Comparison of ENCODE assay signal across 17 mouse cellular contexts in genomic region chr14:18341088-18341487, GRCm38 (mm10). TPM values are rescaled to one million over a fixed set of nuclear protein-coding genes. Genes with fewer than 3 reads are reported as not detected.
DNase-seq lines count a peak whose midpoint lies in the region; ATAC-seq and TF ChIP-seq lines count a peak whose summit lies in the region.
"Had no signal": no experiment of that assay in that cellular context is flagged by ENCODE, and none has a peak within 500 bp of the region (broad histone marks: within the 10 kb centered on the region; RNA-seq: fewer than 3 reads in every experiment).

No protein-coding gene starts in this region.

- ATAC-seq in hindbrain, embryonic 15.5 days (ENCODE audit: low FRiP score, low read depth) = peak; percentile 56; the same call in 1 of the 2 replicates
- no peak for ATAC-seq in hindbrain, embryonic 12.5 days (ENCODE audit: low FRiP score)
- ATAC-seq in midbrain, postnatal 0 days (ENCODE audit: low FRiP score) = no peak
- ATAC-seq in midbrain, embryonic 13.5 days = no peak
- ATAC-seq: CD4-positive, CD25-positive, alpha-beta regulatory T cell, adult 4 months; forebrain, embryonic 16.5 days; inflammation-experienced regulatory T-cells, adult 6 months; lung, postnatal 0 days had no signal

- TF ChIP-seq CTCF in midbrain, postnatal 0 days (IDR thresholded peaks at IDR 0.05) = no peak

- DNase-seq in midbrain, postnatal 0 days (ENCODE audit: low spot score) = peak; percentile 45
- DNase-seq in cerebellum, adult 18-20 months = peak; percentile 63 to 77
- peak; percentile 70 to 71 for DNase-seq in cerebellum, postnatal 36 days
- DNase-seq in thymus, postnatal 36 days = no peak
- DNase-seq: embryo, embryonic 11 days; heart, postnatal 14 days; liver, embryonic 13.5 days; thymus, postnatal 14 days had no signal

- 59% methylated on average over 3 of the region's 3 CpGs for WGBS in hindbrain, embryonic 15.5 days
- WGBS in hindbrain, embryonic 12.5 days = 83% methylated on average over 3 of the region's 3 CpGs
- 79% methylated on average over 3 of the region's 3 CpGs for WGBS in midbrain, postnatal 0 days
- WGBS in midbrain, embryonic 13.5 days = 91% methylated on average over 3 of the region's 3 CpGs

- no peak overlapping the region for H3K4me2 ChIP-seq in hindbrain, embryonic 15.5 days
- no peak overlapping the region for H3K4me2 ChIP-seq in hindbrain, embryonic 12.5 days (replicated peaks)
- H3K4me2 ChIP-seq in midbrain, postnatal 0 days (ENCODE audit: low read depth, low read length, poor library complexity, severe bottlenecking) = no peak overlapping the region
- no peak overlapping the region for H3K4me2 ChIP-seq in midbrain, embryonic 13.5 days (replicated peaks)
- H3K4me2 ChIP-seq: liver, embryonic 13.5 days had no signal

- no peak overlapping the region for H3K4me3 ChIP-seq in hindbrain, embryonic 15.5 days
- H3K4me3 ChIP-seq in hindbrain, embryonic 12.5 days = no peak overlapping the region
- H3K4me3 ChIP-seq in midbrain, postnatal 0 days (ENCODE audit: low read depth, low read length) = no peak overlapping the region
- H3K4me3 ChIP-seq in midbrain, embryonic 13.5 days (replicated peaks) = no peak overlapping the region
- H3K4me3 ChIP-seq: heart, embryonic 10.5 days; liver, embryonic 13.5 days; midbrain, embryonic 10.5 days had no signal

- H3K36me3 ChIP-seq in hindbrain, embryonic 15.5 days = no peaks in the 10 kb centered on the region
- H3K36me3 ChIP-seq in hindbrain, embryonic 12.5 days = no peaks in the 10 kb centered on the region
- H3K36me3 ChIP-seq in midbrain, postnatal 0 days (ENCODE audit: insufficient read depth, low read length) = no peaks in the 10 kb centered on the region
- H3K36me3 ChIP-seq in midbrain, embryonic 13.5 days = no peaks in the 10 kb centered on the region
- H3K36me3 ChIP-seq: heart, embryonic 10.5 days; liver, embryonic 13.5 days; midbrain, embryonic 10.5 days had no signal

- no peaks in the 10 kb centered on the region for H3K9me3 ChIP-seq in hindbrain, embryonic 15.5 days
- H3K9me3 ChIP-seq in hindbrain, embryonic 12.5 days (replicated peaks) = no peaks in the 10 kb centered on the region
- no peaks in the 10 kb centered on the region for H3K9me3 ChIP-seq in midbrain, postnatal 0 days (ENCODE audit: low read length)
- no peaks in the 10 kb centered on the region for H3K9me3 ChIP-seq in midbrain, embryonic 13.5 days
- H3K9me3 ChIP-seq: heart, embryonic 10.5 days; liver, embryonic 13.5 days; midbrain, embryonic 10.5 days had no signal

- no peaks in the 10 kb centered on the region for H3K4me1 ChIP-seq in hindbrain, embryonic 15.5 days (replicated peaks)
- H3K4me1 ChIP-seq in hindbrain, embryonic 12.5 days = no peaks in the 10 kb centered on the region
- no peaks in the 10 kb centered on the region for H3K4me1 ChIP-seq in midbrain, postnatal 0 days (ENCODE audit: insufficient read depth, low read length)
- no peaks in the 10 kb centered on the region for H3K4me1 ChIP-seq in midbrain, embryonic 13.5 days (replicated peaks)
- H3K4me1 ChIP-seq: heart, embryonic 10.5 days had no signal

- no peak overlapping the region for H3K9ac ChIP-seq in hindbrain, embryonic 15.5 days
- H3K9ac ChIP-seq in hindbrain, embryonic 12.5 days = no peak overlapping the region
- no peak overlapping the region for H3K9ac ChIP-seq in midbrain, postnatal 0 days (replicated peaks; ENCODE audit: low read length, poor library complexity, severe bottlenecking)
- H3K9ac ChIP-seq in midbrain, embryonic 13.5 days (replicated peaks) = no peak overlapping the region
- H3K9ac ChIP-seq: liver, embryonic 13.5 days had no signal

- no peaks in the 10 kb centered on the region for H3K27me3 ChIP-seq in hindbrain, embryonic 15.5 days
- no peaks in the 10 kb centered on the region for H3K27me3 ChIP-seq in hindbrain, embryonic 12.5 days
- no peaks in the 10 kb centered on the region for H3K27me3 ChIP-seq in midbrain, postnatal 0 days (ENCODE audit: insufficient read depth, low read length)
- no peaks in the 10 kb centered on the region for H3K27me3 ChIP-seq in midbrain, embryonic 13.5 days
- H3K27me3 ChIP-seq: liver, embryonic 13.5 days had no signal

- H3K27ac ChIP-seq in hindbrain, embryonic 15.5 days (replicated peaks) = no peak overlapping the region
- no peak overlapping the region for H3K27ac ChIP-seq in hindbrain, embryonic 12.5 days
- no peak overlapping the region for H3K27ac ChIP-seq in midbrain, postnatal 0 days (ENCODE audit: low read depth, low read length)
- H3K27ac ChIP-seq in midbrain, embryonic 13.5 days = no peak overlapping the region
- H3K27ac ChIP-seq: heart, embryonic 10.5 days; liver, embryonic 13.5 days; midbrain, embryonic 10.5 days had no signal

RNA-seq across cellular contexts. Expression of gene Ube2e1, which starts 9.4 kb away (rescaled TPM):
- 195 and 196 TPM in 2 replicates for polyA plus RNA-seq in hindbrain, embryonic 15.5 days (2015; fragmentation: Nextera tagmentation; extraction: Ambion mirVana)
- polyA plus RNA-seq in hindbrain, embryonic 12.5 days (2016; fragmentation: Nextera tagmentation; extraction: Ambion mirVana) = 176 and 178 TPM in 2 replicates
- total RNA-seq in midbrain, postnatal 0 days (2014; rRNA removed) = 45.1 and 45.7 TPM in 2 replicates
- polyA plus RNA-seq in midbrain, postnatal 0 days (2015; fragmentation: Nextera tagmentation; extraction: Ambion mirVana) = 152 TPM in 2 replicates
- polyA plus RNA-seq in midbrain, embryonic 13.5 days (2015; fragmentation: Nextera tagmentation; extraction: Ambion mirVana) = 219 TPM in 2 replicates

Comparison
In these comparisons a context has a peak if more than half of its experiments do, and no peak if none do; other contexts are left out.
1. DNase-seq: peak in midbrain, postnatal 0 days (single experiment), cerebellum, adult 18-20 months (2 of 2) and cerebellum, postnatal 36 days (2 of 2); none in thymus, postnatal 36 days (0 of 2).